Mouse (Mus musculus) olfactory bulb, adult 2 months (tissue): Measurements from ENCODE around the gene Cpne1.

Experiments
- CTCF ChIP-seq: fragments of 200-500 bp; IDR thresholded peaks from 2 replicates; pipeline ENCODE4 v1.5.1; 2012; ENCODE audit warnings: low read depth, mild to moderate bottlenecking, low read length, moderate library complexity; ENCODE audit not compliant: insufficient read depth
- POLR2A ChIP-seq: fragments of 200-500 bp; IDR thresholded peaks from 2 replicates; pipeline ENCODE4 v1.6.1; 2012; ENCODE audit warnings: mild to moderate bottlenecking, low read depth, low read length, moderate library complexity; ENCODE audit not compliant: insufficient read depth

GRCm38 (mm10) chr2:156110627-156111357 lies 973 bp downstream of the Cpne1 start:
- TF ChIP-seq POLR2A (no peak), CTCF (no peak)
